Mouse (Mus musculus) intestine, embryonic 15.5 days (tissue): ENCODE data around the gene 4931406C07Rik. TPM values are rescaled to one million over a fixed set of nuclear protein-coding genes. Genes with fewer than 3 reads are reported as not detected.

ENCODE experiments used
- ATAC-seq: fragments of 200-750 bp; cut with Nextera tagmentation; 2 replicates; pipeline ENCODE4 v1.8.0; 2017; ENCODE audit warnings: moderate TSS enrichment, moderate library complexity
- H3K27ac ChIP-seq: fragments of 300-500 bp; sonication (generic); 2 replicates; pipeline ENCODE4 v1.5.1; 2015; ENCODE audit warnings: mild to moderate bottlenecking, inconsistent platforms
- H3K27me3 ChIP-seq: fragments of 300-500 bp; sonication (generic); replicated peaks from 2 replicates; pipeline ENCODE4 v1.6.1; 2015; ENCODE audit warnings: inconsistent platforms
- H3K36me3 ChIP-seq: fragments of 300-500 bp; sonication (generic); 2 replicates; pipeline ENCODE4 v1.6.1; 2015; ENCODE audit warnings: inconsistent platforms
- H3K4me1 ChIP-seq: fragments of 300-500 bp; sonication (generic); replicated peaks from 2 replicates; pipeline ENCODE4 v1.6.1; 2015; ENCODE audit warnings: inconsistent platforms
- H3K4me2 ChIP-seq: fragments of 300-500 bp; sonication (generic); replicated peaks from 2 replicates; pipeline ENCODE4 v1.6.1; 2015; ENCODE audit warnings: mild to moderate bottlenecking, inconsistent platforms
- H3K4me3 ChIP-seq: fragments of 300-500 bp; sonication (generic); replicated peaks from 2 replicates; pipeline ENCODE4 v1.5.1; 2015; ENCODE audit warnings: inconsistent platforms
- H3K9ac ChIP-seq: fragments of 300-500 bp; sonication (generic); 2 replicates; pipeline ENCODE4 v1.6.1; 2015; ENCODE audit warnings: inconsistent platforms
- H3K9me3 ChIP-seq: fragments of 300-500 bp; sonication (generic); 2 replicates; pipeline ENCODE4 v1.6.1; 2016; ENCODE audit warnings: inconsistent platforms
- WGBS: fragments of 180-500 bp; shearing (Covaris S2); methylation state at CpG from one replicate; pipeline ENCODE4 v1.1.7; 2015; 5-methylcytosine and 5-hydroxymethylcytosine counted together
- polyA plus RNA-seq: library from polyadenylated mRNA; unstranded; fragments of >200 nt; fragmentation: Nextera tagmentation; extraction: Ambion mirVana; gene quantifications from 2 replicates; pipeline ENCODE4 v1.2.1, GENCODE M21; 2015

4931406C07Rik gene
- polyA plus RNA-seq, 1 experiment from 2014 or later: 9.6 TPM

DNA sequence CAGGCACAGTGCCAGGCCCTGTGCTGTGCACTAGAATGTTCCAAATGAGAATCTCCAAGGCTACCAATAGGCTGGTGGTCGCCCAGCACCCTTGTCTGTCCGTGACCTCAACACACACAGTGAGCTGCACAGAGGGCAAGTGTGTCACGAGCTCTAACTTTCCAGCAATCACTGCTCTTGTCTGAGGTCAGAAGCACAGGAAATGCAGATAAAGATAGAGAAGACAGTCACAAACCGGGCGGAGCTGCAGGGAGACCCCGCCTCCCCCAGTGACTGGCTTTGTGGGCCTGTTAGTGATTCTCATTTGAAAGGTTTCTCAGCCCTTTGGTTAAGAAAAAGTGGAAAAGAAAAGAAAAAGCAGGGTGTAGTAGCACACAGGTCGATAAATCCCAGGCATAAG is 55.9 kb downstream of the 4931406C07Rik start:
- 65% methylated on average over 7 of the region's 7 CpGs for WGBS
- ATAC-seq: peak; percentile 48
- Histone ChIP-seq H3K4me1 (no peaks in the 10 kb centered on the region; the same call in 1 of the 2 replicates), H3K4me2 (no peak overlapping the region), H3K4me3 (no peak overlapping the region), H3K36me3 (no peaks in the 10 kb centered on the region), H3K27me3 (no peaks in the 10 kb centered on the region), H3K9me3 (no peaks in the 10 kb centered on the region), H3K9ac (no peak overlapping the region), H3K27ac (no peak overlapping the region)

DNA sequence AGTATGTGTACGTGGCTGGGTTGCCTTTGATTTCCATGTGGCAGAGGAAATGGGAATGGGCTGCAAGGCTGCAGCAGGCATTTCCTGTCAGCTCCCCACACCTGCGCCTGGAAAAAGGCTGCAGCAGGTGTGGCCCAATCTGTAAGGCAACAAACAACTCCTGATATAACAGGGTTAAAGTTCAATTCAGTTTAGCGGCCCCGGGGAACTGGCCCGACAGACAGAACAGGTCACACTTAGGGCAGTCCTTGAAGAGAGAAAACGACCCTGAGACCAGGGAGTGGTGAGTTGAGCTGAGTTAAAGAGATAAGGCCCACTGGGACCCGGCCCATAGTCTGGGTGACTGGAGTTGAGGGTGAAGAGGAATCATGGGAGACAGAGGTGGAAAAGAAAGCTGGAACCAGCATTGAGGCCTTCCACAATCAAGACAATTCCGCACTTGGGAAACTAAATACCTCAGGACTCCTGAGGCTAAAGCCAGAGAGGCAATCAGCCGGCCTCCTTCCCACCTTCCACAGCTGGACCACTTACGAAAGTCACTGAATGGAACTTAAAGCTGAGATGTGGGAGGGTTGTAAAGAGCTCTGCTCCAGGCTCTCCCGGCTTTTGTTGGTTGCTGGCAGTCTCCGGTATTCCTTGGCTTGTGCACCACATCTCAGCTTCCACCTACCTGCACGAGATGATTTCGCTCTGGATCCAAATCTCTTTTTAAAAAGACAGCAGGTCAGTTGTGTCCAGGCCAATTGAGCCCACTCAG is 60.8 kb downstream of the 4931406C07Rik start:
- no peaks in the 10 kb centered on the region for H3K36me3 ChIP-seq
- no peak overlapping the region for H3K4me3 ChIP-seq
- peak overlapping the region; percentile 22; the same call in 1 of the 2 replicates for H3K4me2 ChIP-seq
- H3K9me3 ChIP-seq: no peaks in the 10 kb centered on the region
- 0 out of 2 replicates have a peak, but pooled peaks cover 4% of the 10 kb centered on the region for H3K4me1 ChIP-seq
- H3K27me3 ChIP-seq: no peaks in the 10 kb centered on the region
- H3K9ac ChIP-seq: no peak overlapping the region
- ATAC-seq: peak; percentile 88
- 51% methylated on average over 14 of the region's 14 CpGs for WGBS
- H3K27ac ChIP-seq: peak overlapping the region; percentile 67

DNA sequence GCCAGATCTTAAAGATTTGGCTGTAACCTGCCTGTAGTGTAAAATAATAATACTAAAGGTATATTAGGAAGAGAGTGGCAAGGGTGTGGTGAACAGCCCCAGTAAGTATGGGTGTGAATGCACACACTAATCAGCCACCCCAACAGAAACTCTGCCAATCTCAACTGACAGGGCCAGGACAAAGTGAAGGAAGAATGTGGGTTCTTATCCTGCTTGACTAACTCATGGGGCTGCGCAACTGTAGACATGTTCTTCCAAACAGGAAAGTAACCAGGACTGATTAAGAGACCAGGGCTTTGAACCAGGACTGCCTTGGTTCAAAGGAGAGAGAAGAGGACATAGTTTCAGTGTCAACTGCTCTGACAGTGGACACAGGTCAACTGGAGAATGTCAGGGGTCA is 64.1 kb downstream of the 4931406C07Rik start:
- Histone ChIP-seq H3K36me3 (no peaks in the 10 kb centered on the region), H3K4me3 (no peak overlapping the region), H3K27me3 (no peaks in the 10 kb centered on the region), H3K9ac (no peak overlapping the region), H3K9me3 (no peaks in the 10 kb centered on the region), H3K4me2 (no peak overlapping the region), H3K4me1 (peaks cover 18% of the 10 kb centered on the region), H3K27ac (no peak overlapping the region)
- 96% methylated on average over 1 of the region's 1 CpGs for WGBS
- ATAC-seq: no peak

DNA sequence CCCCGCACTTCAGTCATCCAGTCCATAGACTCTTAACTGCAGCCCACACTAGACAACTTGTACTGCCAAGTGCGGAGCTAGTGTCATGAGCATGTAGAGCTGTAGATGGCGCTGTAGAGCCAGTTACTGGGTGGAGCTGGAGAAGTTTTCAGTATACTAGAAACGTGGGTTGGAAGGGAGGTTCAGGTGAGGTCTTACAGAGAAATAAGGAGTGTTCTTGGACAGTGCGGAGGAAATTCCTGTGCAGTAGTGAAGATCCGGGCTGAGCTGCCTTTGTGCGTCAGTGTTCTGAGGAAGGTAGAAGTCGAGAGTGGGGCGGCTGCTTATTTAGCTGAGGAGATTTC is 64.7 kb downstream of the 4931406C07Rik start:
- Histone ChIP-seq H3K4me1 (peaks cover 18% of the 10 kb centered on the region), H3K9me3 (no peaks in the 10 kb centered on the region), H3K27ac (no peak overlapping the region), H3K36me3 (no peaks in the 10 kb centered on the region), H3K4me3 (no peak overlapping the region), H3K4me2 (peak overlapping the region; percentile 18; the same call in 1 of the 2 replicates), H3K27me3 (no peaks in the 10 kb centered on the region), H3K9ac (no peak overlapping the region)
- ATAC-seq: peak; percentile 18
- WGBS: 45% methylated on average over 9 of the region's 9 CpGs

DNA sequence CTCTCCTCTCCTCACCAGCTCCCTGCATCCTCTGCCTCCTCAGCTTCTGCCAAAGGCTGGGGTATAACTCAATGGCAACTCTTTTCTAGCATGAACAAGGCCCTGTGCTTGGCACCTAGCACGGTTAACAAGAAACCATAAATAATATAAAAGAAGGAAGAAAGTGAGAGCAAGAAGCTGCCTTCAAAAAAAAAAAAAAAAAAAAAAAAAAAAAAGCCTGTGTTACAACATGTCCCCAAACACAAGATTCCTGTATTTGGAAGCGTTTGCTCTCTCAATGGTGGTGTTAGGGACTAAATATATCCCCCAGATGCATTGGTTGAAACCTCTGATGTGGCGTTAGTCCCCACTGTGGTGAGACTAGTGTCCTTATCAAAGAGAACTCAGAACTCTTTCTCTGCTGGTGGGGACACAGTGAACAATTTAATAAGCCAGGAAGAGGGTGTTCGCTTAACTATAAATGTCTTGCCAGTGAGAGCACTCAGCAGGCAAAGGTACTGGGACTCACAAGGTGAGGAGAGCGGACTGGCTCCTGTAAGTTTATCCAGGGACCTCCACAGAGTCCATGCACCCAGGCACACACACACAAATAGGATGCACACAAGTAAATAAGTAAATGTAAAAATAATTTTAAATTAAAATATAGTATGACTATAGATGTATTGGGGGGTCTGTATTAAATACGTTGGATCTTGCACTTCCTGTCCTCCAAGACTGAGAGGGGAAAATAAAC is 65.2 kb downstream of the 4931406C07Rik start:
- no peaks in the 10 kb centered on the region for H3K36me3 ChIP-seq
- H3K27ac ChIP-seq: no peak overlapping the region
- H3K4me3 ChIP-seq: no peak overlapping the region
- WGBS: 70% methylated on average over 6 of the region's 6 CpGs
- no peak overlapping the region for H3K4me2 ChIP-seq
- no peak for ATAC-seq
- no peaks in the 10 kb centered on the region for H3K27me3 ChIP-seq
- no peaks in the 10 kb centered on the region for H3K9me3 ChIP-seq
- peaks cover 18% of the 10 kb centered on the region for H3K4me1 ChIP-seq
- H3K9ac ChIP-seq: no peak overlapping the region

DNA sequence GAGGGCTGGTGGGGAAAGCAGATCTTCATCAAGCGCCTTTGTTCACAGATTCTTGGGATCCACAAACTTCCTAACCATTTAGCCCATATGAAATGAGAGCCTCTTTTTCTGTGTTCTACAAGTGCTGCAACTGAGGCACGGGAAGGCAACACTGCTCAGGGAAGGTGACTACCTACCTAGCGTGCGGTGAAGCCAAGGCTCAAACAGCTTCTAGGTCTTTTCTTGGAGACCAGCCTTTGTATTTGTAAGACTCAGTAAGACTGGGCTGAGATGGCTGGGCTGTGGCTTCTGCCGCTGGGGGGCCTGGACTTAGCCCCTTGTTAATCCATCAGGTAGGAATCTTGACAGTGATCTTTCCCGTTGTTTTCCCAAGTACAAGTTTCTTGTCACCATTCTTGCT is 66.2 kb downstream of the 4931406C07Rik start:
- H3K4me1 ChIP-seq: peaks cover 18% of the 10 kb centered on the region
- no peaks in the 10 kb centered on the region for H3K36me3 ChIP-seq
- ATAC-seq: no peak
- no peak overlapping the region for H3K27ac ChIP-seq
- WGBS: 92% methylated on average over 6 of the region's 6 CpGs
- no peaks in the 10 kb centered on the region for H3K27me3 ChIP-seq
- no peak overlapping the region for H3K9ac ChIP-seq
- H3K9me3 ChIP-seq: no peaks in the 10 kb centered on the region
- peak overlapping the region; percentile 82 for H3K4me2 ChIP-seq
- H3K4me3 ChIP-seq: peak overlapping the region; percentile 44; the same call in 1 of the 2 replicates

DNA sequence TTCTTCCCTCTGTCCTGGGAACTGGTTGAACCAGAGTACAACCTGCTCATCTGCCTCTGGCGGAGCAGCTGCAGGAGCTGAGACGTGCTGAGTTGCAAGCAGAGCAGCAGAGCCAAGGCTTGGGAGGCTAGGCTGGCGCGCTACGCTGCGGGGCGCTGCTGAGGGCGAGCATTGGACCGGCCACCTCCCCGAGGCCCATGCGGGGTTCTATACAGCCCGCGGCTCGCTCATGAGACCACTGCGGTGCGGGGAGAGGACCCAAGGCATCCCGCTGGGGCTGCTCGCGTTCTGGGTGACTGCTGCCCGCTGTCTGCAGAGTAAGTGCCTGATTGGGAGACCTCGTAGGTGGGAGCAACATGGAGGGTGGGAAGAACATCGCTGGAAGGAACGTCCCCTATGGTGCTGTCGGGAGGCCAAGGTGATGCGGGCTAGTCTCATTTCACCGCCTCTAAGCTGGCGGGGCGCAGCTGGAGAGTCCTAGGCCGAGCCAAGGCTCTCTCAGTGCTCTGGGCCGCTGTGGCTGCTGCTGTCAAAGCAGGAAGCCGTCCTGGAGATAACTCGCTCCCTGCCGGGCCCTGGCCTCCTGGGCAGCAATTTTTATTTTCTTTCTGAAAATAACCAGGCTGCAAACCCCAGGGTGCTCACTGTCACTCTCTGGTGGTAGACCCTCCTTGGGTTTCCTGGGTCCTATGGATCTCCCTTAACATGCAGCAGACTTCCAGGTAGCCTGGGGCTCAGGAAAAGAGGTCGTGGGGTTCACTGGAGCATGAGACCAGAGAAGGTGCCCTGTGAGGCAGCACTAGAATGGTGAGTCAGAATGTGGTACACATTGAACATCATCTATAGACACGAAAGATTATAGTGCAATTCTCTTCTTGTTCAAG is 67.0 kb downstream of the 4931406C07Rik start, which contains the start of gene Vstm5:
Gene Vstm5 (plus strand): TSS at position 4 of the 884 bp plus-strand sequence.
- ATAC-seq: peak; percentile 84
- WGBS: 4% methylated on average over 35 of the region's 35 CpGs
- H3K4me2 ChIP-seq: peak within 1 kb of the TSS; percentile 82
- no peaks in the 10 kb centered on the region for H3K27me3 ChIP-seq
- H3K9ac ChIP-seq: peak within 1 kb of the TSS; percentile 57
- peaks cover 18% of the 10 kb centered on the region for H3K4me1 ChIP-seq
- no peaks in the 10 kb centered on the region for H3K36me3 ChIP-seq
- peak within 1 kb of the TSS; percentile 68 for H3K27ac ChIP-seq
- H3K9me3 ChIP-seq: no peaks in the 10 kb centered on the region
- H3K4me3 ChIP-seq: peak within 1 kb of the TSS; percentile 44

DNA sequence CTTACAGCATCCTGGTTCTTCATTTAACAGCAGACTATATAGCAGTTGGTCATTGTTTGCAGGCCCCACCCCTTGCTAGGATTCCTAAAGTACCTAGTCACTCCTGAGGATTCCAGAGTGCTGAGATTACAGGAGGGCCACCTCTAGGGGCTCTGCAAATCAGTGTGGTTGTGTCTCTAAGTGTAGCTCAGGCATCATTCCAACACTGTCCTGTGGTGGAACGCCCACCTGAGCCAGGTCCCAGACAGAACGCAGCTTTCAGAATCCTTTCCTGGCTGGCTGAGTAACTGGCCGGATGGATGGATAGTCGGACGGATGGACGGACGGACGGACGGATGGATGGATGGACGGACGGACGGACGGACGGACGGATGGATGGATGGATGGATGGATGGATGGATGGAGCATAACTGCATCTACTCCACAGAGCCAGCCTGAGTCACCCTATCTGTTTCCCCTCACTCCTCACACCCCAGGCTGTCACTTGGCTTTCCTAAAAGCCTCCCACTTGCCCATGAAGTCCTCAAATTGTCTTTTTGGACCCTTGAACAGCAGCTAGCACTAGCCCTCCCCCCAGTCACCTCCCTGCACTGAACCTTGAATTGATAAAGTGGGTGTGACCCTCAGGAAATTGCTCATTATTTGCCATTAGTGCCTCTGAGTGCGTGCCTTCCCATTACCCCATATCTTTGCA is 67.8 kb downstream of the 4931406C07Rik start:
- ATAC-seq: peak; percentile 59
- Histone ChIP-seq H3K36me3 (no peaks in the 10 kb centered on the region), H3K9ac (peak overlapping the region; percentile 57), H3K27ac (peak overlapping the region; percentile 68; the same call in 1 of the 2 replicates), H3K4me1 (peaks cover 18% of the 10 kb centered on the region), H3K9me3 (no peaks in the 10 kb centered on the region), H3K4me2 (peak overlapping the region; percentile 82), H3K4me3 (peak overlapping the region; percentile 44), H3K27me3 (no peaks in the 10 kb centered on the region)
- 67% methylated on average over 16 of the region's 16 CpGs for WGBS

DNA sequence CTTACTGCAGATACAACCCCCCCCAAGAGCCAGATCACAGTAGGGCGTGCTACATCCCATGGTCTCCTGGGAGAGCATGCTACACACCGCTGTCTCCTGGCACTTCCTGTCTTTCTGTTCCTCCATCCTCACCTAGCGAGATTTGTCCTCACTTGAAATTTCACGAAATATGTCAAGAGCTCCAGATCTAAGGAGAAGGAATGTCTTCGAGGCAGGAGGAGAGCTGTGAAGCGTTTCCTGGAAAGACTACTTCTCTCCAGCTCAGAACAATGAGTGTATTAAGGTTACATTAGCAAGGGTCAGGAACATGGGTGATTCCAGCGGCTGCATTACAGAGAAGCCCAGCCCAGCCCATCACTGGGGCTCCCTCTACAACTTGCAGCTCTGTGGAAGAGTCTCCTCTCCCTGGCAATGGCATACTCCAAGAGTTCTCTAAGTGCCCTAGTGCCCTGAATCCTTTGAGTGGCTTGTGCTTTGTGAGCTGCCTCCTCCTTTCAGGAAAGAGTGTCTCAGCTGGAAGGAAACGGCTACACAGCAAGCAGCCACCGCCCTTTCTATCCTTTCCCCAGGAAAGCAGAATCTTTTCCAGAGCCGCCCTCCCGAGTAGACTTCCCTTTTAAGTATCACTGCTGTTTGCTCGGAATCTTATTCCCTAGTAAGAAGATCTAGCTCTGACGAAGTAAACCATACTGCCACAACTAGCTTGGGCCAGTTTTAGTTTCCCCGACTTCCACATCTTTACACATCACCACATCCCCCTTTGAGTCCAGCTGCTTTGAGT is 68.5 kb downstream of the 4931406C07Rik start:
- Histone ChIP-seq H3K4me2 (peak overlapping the region; percentile 82; the same call in 1 of the 2 replicates), H3K4me3 (no peak overlapping the region)

DNA sequence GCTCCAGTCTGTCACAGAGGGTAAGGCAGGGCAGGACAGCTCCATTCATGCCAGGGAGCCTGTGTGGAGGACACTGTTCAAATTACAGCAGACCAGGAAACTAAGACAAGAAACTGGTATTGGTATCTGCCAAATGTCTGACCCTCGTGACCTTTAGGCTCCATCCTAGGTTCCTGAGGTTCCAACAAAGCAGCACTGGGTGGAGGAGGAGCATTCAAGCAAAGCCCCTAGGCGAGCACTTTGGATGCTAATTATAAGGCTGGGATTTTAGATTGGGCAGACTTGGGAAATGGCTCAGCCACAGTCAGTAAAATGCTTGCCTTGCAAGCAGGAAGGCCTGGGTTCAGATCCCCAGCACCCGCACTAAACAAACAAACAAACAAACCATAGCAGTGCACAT is 70.3 kb downstream of the 4931406C07Rik start:
- no peaks in the 10 kb centered on the region for H3K27me3 ChIP-seq
- no peak for ATAC-seq
- H3K9me3 ChIP-seq: no peaks in the 10 kb centered on the region
- no peak overlapping the region for H3K4me2 ChIP-seq
- no peak overlapping the region for H3K9ac ChIP-seq
- H3K4me1 ChIP-seq: peaks cover 14% of the 10 kb centered on the region
- 77% methylated on average over 3 of the region's 3 CpGs for WGBS
- H3K27ac ChIP-seq: no peak overlapping the region
- no peaks in the 10 kb centered on the region for H3K36me3 ChIP-seq
- H3K4me3 ChIP-seq: no peak overlapping the region

More for the DNA sequence above, 68.5 kb downstream of the 4931406C07Rik start:
- H3K36me3 ChIP-seq: no peaks in the 10 kb centered on the region
- H3K9me3 ChIP-seq: no peaks in the 10 kb centered on the region
- ATAC-seq: no peak
- H3K9ac ChIP-seq: no peak overlapping the region
- 51% methylated on average over 14 of the region's 14 CpGs for WGBS
- no peak overlapping the region for H3K27ac ChIP-seq
- H3K4me1 ChIP-seq: peaks cover 18% of the 10 kb centered on the region
- H3K27me3 ChIP-seq: no peaks in the 10 kb centered on the region

DNA sequence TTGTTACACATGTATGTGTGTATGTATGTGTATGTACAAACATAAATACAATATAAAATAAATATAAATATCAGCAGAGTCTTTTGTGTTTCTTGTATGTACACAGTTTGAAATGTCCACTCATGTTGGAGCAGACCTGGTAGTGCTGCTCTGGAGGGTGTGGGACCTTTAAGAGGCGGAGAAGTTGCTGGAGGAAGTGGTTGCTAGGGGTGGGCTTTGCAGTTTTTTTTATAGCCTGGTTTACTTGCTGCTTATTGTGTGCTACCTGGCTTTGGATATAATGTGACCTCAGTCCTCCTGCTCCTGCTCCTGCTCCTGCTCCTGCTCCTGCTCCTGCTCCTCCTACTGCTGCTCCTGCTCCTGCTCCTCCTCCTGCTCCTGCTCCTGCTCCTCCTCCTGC is 72.6 kb downstream of the 4931406C07Rik start:
- 83% methylated on average over 1 of the region's 1 CpGs for WGBS

More for the DNA sequence above, 72.6 kb downstream of the 4931406C07Rik start:
- Histone ChIP-seq H3K4me1 (peaks cover 5% of the 10 kb centered on the region), H3K27me3 (no peaks in the 10 kb centered on the region), H3K4me3 (no peak overlapping the region), H3K27ac (no peak overlapping the region), H3K4me2 (no peak overlapping the region), H3K36me3 (no peaks in the 10 kb centered on the region), H3K9me3 (no peaks in the 10 kb centered on the region), H3K9ac (no peak overlapping the region)
- no peak for ATAC-seq
